Mouse (Mus musculus): Measurements from ENCODE around the gene Mtnr1a.
"Not testable (repeated sequence)": the region's sequence is repeated elsewhere in the genome, so short reads cannot be mapped to it uniquely, and the experiment has no call there.

Mtnr1a gene

DNA sequence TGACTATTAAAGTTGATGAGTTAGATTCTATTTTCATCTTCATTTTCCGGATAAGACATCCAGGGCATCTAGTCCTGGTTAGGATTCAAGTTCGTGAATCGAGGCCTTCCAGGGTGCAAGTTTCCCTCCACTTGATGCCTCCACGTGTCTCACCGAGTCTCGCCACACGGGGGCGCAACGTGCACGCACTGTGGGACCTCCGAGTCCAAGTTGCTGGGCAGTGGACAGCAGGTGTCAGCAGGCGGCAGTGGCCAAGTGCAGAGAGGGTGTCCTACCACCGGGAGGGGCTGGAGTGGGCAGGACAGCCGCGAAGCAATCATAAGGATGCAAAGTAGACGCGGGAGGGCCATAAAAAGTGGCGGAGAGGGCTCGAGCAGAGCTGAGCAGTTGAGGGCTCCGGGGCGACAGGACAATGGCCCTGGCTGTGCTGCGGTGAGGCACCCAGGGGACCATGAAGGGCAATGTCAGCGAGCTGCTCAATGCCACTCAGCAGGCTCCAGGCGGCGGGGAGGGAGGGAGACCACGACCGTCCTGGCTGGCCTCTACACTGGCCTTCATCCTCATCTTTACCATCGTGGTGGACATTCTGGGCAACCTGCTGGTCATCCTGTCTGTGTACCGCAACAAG, at the start of gene Mtnr1a:
Mtnr1a (plus strand) TSS at position 379 of the 628 bp plus-strand sequence.
- peak; percentile 91 for DNase-seq

DNA sequence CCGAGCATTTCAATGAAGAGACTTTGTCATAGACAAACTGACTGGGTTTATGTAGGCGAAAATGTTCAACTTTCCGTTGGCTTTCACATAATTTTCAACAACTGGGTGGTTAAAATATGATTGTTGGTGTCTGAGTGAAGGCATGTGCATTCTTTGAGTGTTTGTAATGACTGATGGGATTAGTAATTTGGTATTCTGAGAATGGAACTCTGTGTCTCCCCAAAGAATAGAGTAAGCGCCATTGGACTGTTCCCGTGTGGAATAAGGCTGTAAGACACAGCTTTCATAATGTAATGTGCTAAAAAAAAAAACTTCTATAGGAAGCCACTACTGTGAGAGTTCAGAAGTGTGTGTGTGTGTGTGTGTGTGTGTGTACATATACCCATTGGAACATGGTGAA, 49.7 kb upstream of the Mtnr1a start:
- no peak for DNase-seq

DNA sequence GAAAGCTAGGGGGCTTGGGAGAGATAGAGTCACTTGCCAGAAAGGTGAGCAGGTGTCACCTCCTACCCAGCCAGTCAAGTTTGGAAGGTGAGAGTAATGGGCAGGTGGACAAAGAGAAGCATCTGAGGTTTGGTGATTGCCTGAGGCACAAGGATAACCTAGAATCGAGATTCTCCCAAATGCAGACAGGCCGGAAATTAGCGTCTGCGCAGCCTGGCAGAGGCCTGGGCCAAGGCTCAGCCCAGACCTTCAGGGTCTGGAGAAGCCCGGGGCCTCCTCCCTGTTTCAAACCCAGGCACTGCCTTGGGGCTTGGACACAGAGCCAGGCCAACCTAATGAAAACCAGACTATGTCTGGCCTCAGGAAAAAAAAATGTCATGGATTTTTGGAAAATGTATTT, 47.8 kb upstream of the Mtnr1a start:
- DNase-seq: no peak

DNA sequence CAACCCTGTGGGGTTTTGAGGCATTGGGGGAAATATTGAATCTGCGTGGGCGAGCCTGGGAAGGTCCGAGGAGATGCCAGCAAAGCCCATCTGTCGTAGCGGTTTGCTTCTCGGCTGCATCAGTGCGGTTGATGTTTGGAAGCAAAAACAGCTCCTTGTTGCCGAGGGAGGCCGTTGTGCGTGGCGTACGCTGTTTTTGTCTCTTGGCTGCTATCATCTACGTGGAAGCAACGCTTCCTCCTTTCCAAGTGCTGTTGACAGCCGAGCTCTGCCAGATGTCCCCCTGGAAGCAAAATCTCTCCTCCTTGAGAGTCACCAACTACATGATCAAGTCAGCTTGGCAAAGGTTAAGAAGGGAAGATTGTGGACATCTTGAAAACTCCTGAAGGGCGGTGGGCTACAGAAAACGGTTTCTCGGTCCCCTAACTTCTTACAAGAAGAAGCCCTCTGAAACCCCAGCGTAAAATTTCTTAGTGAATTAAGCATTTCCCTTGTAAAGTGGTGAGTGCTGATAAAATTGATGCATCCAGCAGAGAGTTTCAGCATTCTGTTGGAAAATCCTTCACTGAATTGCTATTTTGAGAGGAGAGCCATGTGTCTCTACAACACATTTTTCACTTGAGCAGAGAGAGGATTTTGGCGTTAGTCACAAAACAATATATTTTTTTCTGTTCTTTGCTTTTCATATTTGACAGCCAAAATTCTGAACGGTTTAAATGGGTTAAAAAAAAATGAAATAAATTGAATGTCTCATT, 46.8 kb upstream of the Mtnr1a start:
- DNase-seq: no peak

DNA sequence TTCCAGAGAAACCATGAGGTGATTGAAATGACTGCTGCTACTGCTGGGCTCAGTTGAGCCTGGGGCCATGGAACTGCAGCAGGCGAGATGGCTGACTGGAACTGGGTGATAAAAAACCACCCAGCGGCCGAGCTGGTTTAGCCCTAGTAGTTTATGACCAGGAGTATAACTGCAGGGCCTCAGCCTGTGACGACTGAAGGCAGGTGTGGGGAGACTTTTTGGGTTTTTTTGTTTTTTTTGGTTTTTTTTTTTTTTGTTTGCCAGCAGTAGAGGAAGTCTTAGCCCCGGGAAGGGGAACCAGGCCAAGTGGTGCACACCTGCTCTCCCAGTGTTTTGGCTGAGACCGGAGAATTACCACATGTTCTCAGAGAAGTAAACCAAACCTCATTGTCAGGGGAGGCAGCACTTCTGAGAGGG, 40.8 kb upstream of the Mtnr1a start:
- no peak for DNase-seq

DNA sequence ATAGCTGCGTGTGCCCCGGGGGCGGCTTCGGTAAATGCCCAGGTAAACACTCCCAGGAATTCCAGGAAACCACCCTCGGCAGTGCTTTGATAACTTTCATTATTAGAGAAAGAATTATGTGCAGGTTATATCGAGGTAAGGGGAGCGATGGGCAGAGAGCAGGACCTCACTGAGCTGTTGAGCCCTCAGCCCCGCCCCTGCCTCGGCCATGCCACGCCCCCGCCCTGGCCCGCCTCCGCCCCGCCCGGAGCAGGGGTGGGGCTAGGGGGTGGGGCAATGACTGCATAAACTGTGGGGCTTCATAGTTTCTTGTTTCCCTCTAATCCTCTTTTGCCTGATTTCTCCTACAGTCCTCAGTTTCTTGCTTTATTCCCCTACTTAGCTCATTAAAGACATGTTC, 30.6 kb upstream of the Mtnr1a start:
- DNase-seq: no peak

DNA sequence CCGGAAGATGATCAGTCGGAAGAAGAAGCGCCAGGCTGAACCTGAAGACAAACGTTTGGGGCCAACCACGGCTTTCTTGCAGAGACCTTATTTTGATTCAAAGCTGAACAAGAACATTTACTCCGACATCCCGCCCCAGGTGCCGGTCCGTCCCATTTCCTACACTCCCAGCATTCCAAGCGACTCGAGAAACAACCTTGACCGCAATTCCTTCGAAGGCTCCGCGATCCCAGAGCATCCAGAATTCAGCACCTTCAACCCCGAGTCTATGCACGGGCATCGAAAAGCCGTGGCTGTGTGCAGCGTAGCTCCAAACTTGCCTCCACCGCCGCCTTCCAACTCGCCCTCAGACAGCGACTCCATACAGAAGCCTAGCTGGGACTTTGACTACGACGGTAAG, 24.8 kb upstream of the Mtnr1a start:
- no peak for DNase-seq

DNA sequence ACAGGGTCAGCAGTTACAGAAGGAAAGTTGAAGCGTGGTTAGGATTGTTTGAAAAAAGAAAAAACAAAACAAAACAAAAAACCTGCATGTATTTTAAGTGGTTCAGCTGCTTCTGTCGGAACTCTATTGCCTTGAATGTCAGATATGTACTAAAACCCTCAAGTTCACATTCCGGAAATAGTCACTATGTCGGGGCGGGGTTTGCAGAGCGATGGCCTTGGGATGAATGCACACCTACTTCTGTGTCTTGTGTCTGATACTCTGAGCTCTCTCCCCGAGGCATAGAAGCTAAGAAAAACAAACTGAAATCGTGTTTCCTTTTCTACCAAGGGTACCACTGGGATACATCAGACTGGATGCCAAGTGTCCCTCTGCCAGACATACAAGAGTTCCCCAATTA, 18.5 kb upstream of the Mtnr1a start:
- DNase-seq: no peak

DNA sequence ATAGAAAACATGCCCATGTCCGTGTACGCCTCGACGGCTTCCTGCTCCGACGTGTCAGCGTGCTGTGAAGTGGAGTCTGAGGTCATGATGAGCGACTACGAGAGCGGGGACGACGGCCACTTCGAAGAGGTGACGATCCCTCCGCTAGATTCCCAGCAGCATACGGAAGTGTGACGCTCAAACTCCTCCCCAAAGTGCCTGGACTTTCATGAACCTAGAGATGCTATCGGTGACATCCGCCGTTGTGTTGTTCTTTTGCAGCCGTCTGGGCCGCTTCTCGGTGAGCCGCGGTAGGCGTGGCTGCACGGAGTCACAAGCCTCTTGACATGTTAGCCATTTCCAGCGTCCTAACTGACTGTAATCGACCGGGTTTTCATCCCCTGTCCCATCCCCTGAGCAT, 17.7 kb upstream of the Mtnr1a start:
- no peak for DNase-seq

DNA sequence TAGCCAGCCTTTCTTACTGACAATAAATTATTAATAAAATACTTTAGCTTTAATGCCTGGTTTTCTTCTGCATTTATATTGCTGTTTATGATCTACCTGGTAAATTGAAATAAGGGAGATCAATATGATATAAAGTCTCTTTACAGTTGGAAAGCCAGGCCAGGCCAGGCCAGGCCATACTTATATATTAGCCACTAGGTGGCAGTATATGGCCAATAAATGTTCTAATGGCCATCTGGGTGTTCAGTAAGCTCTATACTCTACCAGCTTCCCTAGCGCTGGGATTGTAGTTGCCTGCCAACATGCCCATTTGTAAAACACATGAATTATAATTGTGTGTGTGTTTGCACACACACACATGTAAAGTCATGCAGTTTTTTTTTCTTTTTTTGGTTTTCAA, 16.7 kb upstream of the Mtnr1a start:
- DNase-seq: no peak

DNA sequence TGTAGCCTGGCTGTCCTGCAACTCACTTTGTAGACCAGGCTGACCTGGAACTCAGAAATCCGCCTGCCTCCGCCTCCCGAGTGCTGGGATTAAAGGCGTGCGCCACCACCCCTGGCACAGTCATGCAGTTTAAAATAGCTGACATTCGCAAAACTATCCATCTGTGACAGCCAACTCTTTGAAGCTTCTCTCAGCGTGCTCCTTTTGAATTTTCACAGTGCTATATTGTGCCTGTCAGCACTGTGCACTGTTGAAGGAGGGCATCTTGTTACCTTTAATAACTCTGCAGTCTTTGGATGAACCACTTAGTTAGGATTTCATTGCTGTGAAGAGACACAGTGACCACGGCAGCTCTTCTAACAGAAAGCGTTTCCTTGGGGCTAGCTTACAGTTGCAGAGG, 16.3 kb upstream of the Mtnr1a start:
- no peak for DNase-seq

DNA sequence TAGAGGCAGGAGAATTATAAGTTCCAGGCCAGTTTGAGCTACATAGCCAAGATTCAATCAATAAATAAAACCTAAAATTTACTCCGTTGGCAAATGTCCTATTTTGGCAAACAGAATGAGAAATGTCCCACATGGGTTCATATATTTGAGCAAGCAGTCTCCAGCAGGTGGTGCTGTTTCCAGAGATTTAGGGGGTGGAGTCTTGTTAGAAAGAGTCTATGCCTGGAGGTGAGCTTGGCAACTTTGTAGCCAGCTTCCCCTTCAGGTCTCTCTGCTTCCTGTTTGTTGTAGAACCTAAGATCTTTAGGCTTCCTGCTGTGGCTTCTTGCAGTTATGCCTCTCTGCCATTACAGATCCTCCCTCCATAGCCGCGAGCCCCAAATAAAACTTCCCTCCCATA, 13.4 kb upstream of the Mtnr1a start:
- DNase-seq: no peak

DNA sequence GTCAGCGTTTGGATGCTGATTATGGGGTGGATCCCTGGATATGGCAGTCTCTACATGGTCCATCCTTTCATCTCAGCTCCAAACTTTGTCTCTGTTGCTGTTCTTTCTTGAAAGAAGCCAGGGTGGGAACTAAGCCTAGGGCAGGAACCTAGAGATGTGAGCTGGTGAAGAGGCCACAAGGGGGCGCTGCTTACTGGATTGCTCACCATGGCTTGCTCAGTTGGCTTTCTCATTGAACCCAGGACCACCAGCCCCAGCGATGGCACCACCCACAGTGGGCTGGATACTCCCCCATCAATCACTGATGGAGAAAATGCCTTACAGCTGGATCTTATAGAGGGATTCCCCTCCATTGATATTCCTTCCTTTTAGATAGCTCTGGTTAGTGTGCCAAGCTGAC, 12.1 kb upstream of the Mtnr1a start:
- peak; percentile 22 for DNase-seq

DNA sequence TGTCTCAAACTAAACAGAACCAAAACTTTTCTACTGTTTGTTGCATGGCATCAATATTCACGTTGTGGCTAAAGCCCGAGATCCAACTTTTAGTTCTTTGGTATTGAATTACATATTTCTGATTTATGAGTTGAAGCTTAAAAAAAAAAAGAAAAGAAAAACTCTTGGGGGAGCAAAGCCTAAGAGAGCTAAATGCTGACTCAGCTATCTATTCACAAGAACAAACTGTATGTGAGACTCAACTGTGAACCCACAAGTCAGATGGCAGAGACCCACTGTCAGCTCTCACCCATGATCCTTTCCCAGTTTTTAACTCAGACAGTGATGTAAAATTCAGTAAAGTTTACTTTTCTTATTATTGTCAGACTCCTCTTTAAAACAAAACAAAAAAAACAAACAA, 8.9 kb upstream of the Mtnr1a start:
- DNase-seq: no peak

DNA sequence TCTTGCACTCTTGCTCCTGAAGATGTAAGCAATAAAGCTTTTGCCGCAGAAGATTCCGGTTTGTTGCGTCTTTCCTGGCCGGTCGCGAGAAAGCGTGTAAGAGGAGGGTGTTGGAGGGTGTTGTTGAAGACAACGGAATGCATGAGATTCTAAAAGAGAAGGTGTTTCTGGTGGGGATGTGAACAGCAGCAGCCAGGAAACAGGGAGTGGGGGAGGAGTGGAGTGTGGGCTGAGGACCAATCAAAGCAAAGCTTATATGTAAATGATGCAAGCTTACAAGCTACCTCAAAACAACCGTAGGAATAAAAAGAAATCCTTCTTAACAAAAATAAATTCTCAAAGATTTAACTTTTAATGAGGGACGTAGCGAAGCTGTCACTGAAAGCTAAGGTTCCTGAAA, 6.6 kb upstream of the Mtnr1a start:
- no peak for DNase-seq

DNA sequence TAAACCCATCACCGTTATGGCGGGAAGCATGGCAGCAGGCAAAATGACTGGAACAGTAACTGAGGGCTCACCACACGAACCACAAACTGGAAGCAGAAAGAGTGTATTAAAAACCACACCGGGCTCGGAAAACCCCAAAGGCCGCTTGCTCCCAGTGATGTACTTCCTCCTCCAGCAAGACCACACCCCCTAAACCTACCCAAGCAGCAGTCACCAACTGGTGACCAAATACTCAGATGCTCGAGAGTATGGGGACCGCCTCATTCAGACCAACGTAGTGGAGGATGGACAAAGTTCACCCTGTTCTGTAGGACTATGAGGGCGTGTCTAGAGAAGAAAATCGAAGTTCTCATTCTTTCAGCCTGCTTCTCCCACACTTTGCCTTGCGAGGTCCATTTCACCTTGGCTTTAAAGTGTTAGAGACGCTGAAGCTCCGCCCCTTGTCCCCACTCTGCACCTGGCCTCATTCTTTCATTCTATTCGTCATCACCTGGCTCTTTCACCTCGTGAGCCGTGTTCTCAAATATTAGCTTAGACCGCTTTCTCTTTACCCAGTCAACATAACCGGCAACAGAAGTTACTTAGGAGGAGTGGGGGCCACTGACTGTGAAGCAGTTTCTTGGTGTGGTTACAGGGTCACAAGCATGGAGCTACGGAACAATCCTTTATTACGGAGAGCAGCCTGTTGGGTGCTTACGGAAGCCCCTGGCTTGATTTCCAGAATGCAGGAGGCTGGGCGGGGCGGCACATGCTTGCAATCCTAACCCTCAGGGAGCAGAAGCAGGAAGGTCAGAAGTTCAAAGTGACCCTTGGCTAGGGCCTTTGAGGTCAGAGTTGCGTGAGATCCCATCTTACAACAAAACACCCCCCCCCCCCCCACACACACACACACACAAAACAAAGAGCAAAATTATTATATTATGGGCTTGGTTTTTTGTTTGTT, 5.7 kb upstream of the Mtnr1a start:
- DNase-seq: peak; percentile 38

DNA sequence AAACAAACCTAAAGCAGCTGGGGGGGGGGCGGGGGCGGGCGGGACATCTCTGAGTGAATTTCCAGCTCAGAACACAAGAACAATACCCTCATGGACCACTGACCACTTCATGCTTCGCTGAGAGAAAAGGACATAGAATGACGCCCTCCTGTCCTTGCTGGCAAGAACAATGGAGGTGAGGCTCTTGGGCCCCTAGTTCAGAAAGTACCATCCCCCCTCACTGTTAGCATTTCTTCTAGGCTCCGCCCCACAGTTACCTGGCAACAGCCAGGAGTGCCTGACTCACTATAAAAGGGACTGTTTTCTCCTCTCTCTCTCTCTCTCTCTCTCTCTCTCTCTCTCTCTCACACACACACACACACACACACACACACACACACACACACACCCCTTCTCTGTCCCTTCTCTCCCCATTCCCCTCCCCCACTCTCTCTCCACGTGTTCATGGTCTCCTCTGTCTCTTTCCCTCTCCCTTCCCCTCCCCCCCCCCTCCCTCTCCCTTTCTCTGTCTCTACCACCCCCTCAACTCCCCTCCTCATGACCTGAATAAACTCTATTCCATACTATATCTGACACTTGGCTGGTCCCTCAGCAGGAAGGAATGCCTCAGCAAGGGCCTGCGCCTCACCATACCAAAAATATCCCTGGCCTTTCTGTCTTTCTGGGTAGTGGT, 4.6 kb upstream of the Mtnr1a start:
- DNase-seq: no peak

DNA sequence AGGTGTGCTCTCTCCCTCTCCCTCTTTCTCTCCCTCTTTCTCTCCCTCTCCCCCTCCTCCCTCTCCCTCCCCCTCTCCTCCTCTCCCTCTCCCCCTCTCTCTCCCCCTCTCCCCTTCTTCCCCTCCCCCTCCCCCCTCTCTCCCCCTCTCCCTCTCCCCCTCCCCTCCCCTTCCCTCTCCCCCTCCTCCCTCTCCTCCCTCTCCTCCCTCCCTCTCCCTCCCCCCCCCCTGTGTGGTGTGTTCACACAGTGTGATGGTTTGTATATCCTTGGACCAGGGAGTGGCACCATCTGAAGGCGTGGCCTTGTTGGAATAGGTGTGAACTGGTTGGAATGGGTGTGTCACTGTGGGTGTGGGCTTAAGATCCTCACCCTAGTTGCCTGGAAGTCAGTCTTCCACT, 3.5 kb upstream of the Mtnr1a start:
- DNase-seq: not testable (repeated sequence)

DNA sequence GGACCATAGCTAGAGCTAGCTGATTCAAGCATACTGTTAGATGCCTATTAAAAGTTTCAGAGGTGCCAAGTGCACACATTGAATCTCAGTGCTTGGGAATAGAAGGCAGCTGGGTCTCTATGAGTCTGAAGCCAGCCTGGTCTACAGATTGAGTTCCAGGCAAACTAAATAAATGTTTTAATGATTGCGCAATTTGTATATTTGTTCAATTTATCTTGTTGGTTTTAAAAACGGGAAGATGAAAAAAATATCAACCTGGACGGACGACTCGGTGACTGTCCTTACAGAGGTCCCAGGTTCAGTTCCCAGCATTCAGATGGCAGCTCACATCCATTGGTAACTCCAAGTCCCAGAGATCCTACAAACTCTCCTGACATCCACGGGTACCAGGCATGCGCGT, 2.0 kb downstream of the Mtnr1a start:
- DNase-seq: no peak

DNA sequence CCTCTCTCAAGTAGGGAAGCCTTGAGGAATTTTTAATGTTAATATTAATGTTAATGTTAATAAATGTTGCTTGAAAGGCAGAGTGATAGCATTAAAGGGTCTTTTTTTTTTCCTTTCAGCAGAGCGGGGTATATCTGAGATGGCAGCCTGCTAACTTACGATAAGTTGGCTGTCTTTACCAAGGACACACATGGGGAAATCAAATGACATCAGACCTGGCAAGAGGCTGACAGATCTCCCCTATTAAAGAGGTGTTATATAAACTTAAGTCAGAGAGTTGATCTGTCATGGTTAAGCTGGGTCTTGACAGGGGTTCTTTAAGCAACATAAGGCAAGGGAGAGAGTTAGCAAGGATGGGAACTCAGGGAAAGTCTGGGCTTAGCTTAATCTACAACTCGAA, 11.9 kb downstream of the Mtnr1a start:
- DNase-seq: no peak

DNA sequence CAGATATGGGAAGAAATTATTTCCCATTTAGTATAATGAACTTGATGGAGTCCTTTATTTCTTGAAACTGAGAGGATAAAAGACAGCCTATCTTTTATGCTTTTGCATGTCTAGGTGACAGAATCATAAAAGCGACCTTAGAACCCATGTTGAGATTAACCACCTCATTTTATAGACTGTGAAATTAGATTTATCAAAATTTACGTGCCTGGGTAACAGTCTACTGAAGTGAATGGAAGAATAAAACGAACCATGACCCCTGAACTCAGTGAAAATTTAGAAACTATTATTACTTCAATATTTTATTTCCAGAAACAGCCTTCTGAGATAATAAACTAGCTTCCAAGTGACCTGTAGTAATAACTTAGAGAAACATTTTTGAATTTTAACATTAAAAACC, 24.7 kb downstream of the Mtnr1a start:
- no peak for DNase-seq

DNA sequence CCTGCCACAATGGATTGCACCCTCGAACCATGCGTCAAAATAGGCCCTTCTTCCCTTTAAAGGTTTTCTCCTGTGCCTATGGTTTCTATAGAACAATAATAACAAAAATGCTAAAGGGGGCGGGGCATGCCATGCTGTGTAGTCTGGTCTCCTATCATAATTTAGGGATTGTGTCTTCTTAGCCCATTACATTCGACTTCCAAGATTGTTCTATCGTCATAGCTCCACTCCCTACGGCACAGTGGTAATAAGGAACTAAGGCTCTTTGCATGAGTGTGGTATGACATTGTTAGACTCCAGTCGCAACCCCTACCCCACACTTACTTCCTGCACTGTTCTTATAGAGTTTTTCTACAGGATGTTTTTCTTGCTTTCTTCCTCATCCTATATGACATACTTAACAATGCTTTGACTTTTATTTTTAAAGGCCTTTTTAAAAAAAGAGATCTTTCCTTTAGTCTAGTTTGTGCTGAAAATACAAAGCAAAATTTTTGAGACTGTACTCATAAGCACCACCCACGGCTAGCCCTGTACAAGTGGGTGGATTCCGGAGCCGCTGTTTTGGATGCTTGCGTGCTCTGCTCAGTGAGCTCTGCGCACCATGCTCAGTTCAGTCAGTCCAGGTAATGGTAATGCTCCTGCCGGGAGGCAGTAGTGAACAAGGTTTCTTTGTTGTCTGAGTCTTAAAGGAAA, 40.6 kb downstream of the Mtnr1a start:
- DNase-seq: no peak

All from lung, postnatal 14 days (tissue).